Mouse (Mus musculus) ES-E14 (cell line): ENCODE measurements around the gene Gm42688. TPM values are rescaled to one million over a fixed set of nuclear protein-coding genes. Genes with fewer than 3 reads are reported as not detected.
A peak's percentile ranks its signal among the peaks of the same experiment; 100 is the strongest.

Experiments used
- DNase-seq: peaks from one replicate; pipeline ENCODE4 v3.0.0-alpha.2; 2013; ENCODE audit warnings: low read depth, low spot score
- H3K27ac ChIP-seq: 2 replicates; pipeline ENCODE4 v1.5.1; 2012; ENCODE audit warnings: low read depth, mild to moderate bottlenecking, low read length, moderate library complexity, mixed read lengths; ENCODE audit not compliant: poor library complexity, insufficient read depth, severe bottlenecking
- H3K36me3 ChIP-seq: 2 replicates; pipeline ENCODE4 v1.6.1; 2012; ENCODE audit warnings: mild to moderate bottlenecking, low read length, moderate library complexity, mixed read lengths; ENCODE audit not compliant: control insufficient read depth, poor library complexity, insufficient read depth, severe bottlenecking
- H3K4me1 ChIP-seq, 2 experiments: fragments of 150-350 bp in 1 of 2; sonication (generic) in 1 of 2; 2 replicates each; pipeline ENCODE4 v1.6.1; 2012; ENCODE audit warnings: low read length in 2 of 2, mild to moderate bottlenecking in 1 of 2, mixed read lengths in 1 of 2; ENCODE audit not compliant: control insufficient read depth in 2 of 2, insufficient read depth in 2 of 2, poor library complexity in 1 of 2
- H3K4me3 ChIP-seq, 2 experiments: fragments of 150-350 bp in 1 of 2; sonication (generic) in 1 of 2; 2 replicates each; pipeline ENCODE4 v1.5.1; 2012; ENCODE audit warnings: low read length in 2 of 2, low read depth in 1 of 2, mild to moderate bottlenecking in 1 of 2, mixed read lengths in 1 of 2; ENCODE audit not compliant: insufficient read depth in 1 of 2, poor library complexity in 1 of 2, severe bottlenecking in 1 of 2
- H3K9ac ChIP-seq: 2 replicates; pipeline ENCODE4 v1.6.1; 2012; ENCODE audit warnings: low read depth, mild to moderate bottlenecking, low read length, mixed read lengths; ENCODE audit not compliant: poor library complexity, insufficient read depth, severe bottlenecking
- H3K9me3 ChIP-seq: fragments of 150-350 bp; sonication (generic); 2 replicates; pipeline ENCODE4 v1.6.1; 2012; ENCODE audit warnings: low read depth, mild to moderate bottlenecking, low read length; ENCODE audit not compliant: control insufficient read depth, insufficient read depth
- CHD2 ChIP-seq: IDR thresholded peaks from 2 replicates; pipeline ENCODE4 v1.6.1; 2014; ENCODE audit warnings: mild to moderate bottlenecking, low read depth, low read length, inconsistent platforms
- HCFC1 ChIP-seq: IDR thresholded peaks from 2 replicates; pipeline ENCODE4 v1.6.1; 2012; ENCODE audit warnings: low read length, inconsistent platforms, borderline replicate concordance; ENCODE audit not compliant: insufficient read depth
- MAFK ChIP-seq: IDR thresholded peaks from 2 replicates; pipeline ENCODE4 v1.6.1; 2014; ENCODE audit warnings: mild to moderate bottlenecking, low read depth, low read length, inconsistent platforms; ENCODE audit not compliant: insufficient read depth
- ZC3H11A ChIP-seq: IDR thresholded peaks from 2 replicates; pipeline ENCODE4 v1.6.1; 2012; ENCODE audit warnings: low read depth, mild to moderate bottlenecking, inconsistent platforms, low read length, borderline replicate concordance
- ZNF384 ChIP-seq: IDR thresholded peaks from 2 replicates; pipeline ENCODE4 v1.6.1; 2012; ENCODE audit warnings: low read depth, low read length, inconsistent platforms
- in situ Hi-C, 2 experiments: fragments of 600-800 bp; cut with MboI; formaldehyde crosslinking; loops; one replicate each; pipeline ENCODE4 v1.15.1; 2025; ENCODE audit warnings: low sequenced_read_pairs in 2 of 2, inconsistent platforms in 1 of 2; ENCODE audit not compliant: unreplicated experiment in 2 of 2
- total RNA-seq: library from RNA; depleted of rRNA; stranded (reverse); fragments of 300-350 nt; gene quantifications from 2 replicates; pipeline ENCODE4 v1.2.3, GENCODE M21; 2012

The Gm42688 gene
- total RNA-seq, 1 experiment: 1.3 TPM

GRCm38 (mm10) chr6:83080210-83080609 lies 21.2 kb upstream of the Gm42688 start:
- in situ Hi-C loops: no loop called here
- no peaks in the 10 kb centered on the region for H3K9me3 ChIP-seq
- H3K36me3 ChIP-seq: peaks cover 2% of the 10 kb centered on the region
- no peak for DNase-seq
- 0 out of 4 replicates have a peak, but pooled peaks cover 0 to 2% of the 10 kb centered on the region in 2 experiments for H3K4me1 ChIP-seq
- TF ChIP-seq CHD2 (no peak), ZNF384 (no peak), ZC3H11A (no peak), HCFC1 (no peak), MAFK (no peak)
- no peak overlapping the region for H3K27ac ChIP-seq
- H3K4me3 ChIP-seq: no peak overlapping the region
- no peak overlapping the region for H3K9ac ChIP-seq

GRCm38 (mm10) chr6:83083497-83083896 lies 17.9 kb upstream of the Gm42688 start:
- peaks cover 2% of the 10 kb centered on the region for H3K36me3 ChIP-seq
- H3K27ac ChIP-seq: no peak overlapping the region
- in situ Hi-C loops: no loop called here
- H3K4me1 ChIP-seq: peaks cover 0 to 2% of the 10 kb centered on the region in 2 experiments; a peak in 1 of 4 replicates
- H3K9ac ChIP-seq: no peak overlapping the region
- no peak overlapping the region for H3K4me3 ChIP-seq
- TF ChIP-seq ZC3H11A: no peak
- TF ChIP-seq CHD2: no peak
- TF ChIP-seq ZNF384: no peak
- TF ChIP-seq HCFC1: no peak
- TF ChIP-seq MAFK: no peak
- no peak for DNase-seq
- H3K9me3 ChIP-seq: no peaks in the 10 kb centered on the region

- no peak overlapping the region for H3K9ac ChIP-seq
- in situ Hi-C loops: no loop called here
- H3K4me1 ChIP-seq: peaks cover 0 to 2% of the 10 kb centered on the region in 2 experiments; a peak in 1 of 4 replicates
- no peak for TF ChIP-seq MAFK
- no peak for TF ChIP-seq ZC3H11A
- TF ChIP-seq HCFC1: no peak
- no peaks in the 10 kb centered on the region for H3K9me3 ChIP-seq
- H3K27ac ChIP-seq: no peak overlapping the region
- no peak for DNase-seq
- no peak overlapping the region for H3K4me3 ChIP-seq
- H3K36me3 ChIP-seq: peaks cover 2% of the 10 kb centered on the region
Measured at GRCm38 (mm10) chr6:83084477-83084876, 16.9 kb upstream of the Gm42688 start.

GRCm38 (mm10) chr6:83086121-83087035 lies 15.0 kb upstream of the Gm42688 start, which contains the start of gene Lbx2:
TSS of gene Lbx2 (plus strand) at chr6:83086367.
- no peak within 1 kb of the TSS for H3K27ac ChIP-seq
- H3K9me3 ChIP-seq: no peaks in the 10 kb centered on the region
- peak within 1 kb of the TSS; percentile 48 to 61 for H3K4me3 ChIP-seq
- H3K4me1 ChIP-seq: peaks cover 0 to 2% of the 10 kb centered on the region in 2 experiments; a peak in 1 of 4 replicates
- in situ Hi-C loops: no loop called here
- DNase-seq: no peak
- H3K9ac ChIP-seq: peak within 1 kb of the TSS; percentile 42; the same call in 1 of the 2 replicates
- no peak for TF ChIP-seq MAFK
- no peak for TF ChIP-seq CHD2
- no peak for TF ChIP-seq ZNF384
- TF ChIP-seq ZC3H11A: no peak
- no peak for TF ChIP-seq HCFC1
- no peaks in the 10 kb centered on the region; the same call in 1 of the 2 replicates for H3K36me3 ChIP-seq
